Mouse (Mus musculus) heart, embryonic 11.5 days (tissue): Measurements from ENCODE around the gene Trcg1. TPM values are rescaled to one million over a fixed set of nuclear protein-coding genes. Genes with fewer than 3 reads are reported as not detected.

Source experiments
- ATAC-seq: fragments of 200-750 bp; cut with Nextera tagmentation; replicated peaks from 2 replicates; pipeline ENCODE4 v1.8.0; 2017; ENCODE audit warnings: moderate library complexity; ENCODE audit not compliant: insufficient number of reproducible peaks, low FRiP score, low TSS enrichment
- H3K27ac ChIP-seq: fragments of 300-500 bp; sonication (generic); 2 replicates; pipeline ENCODE4 v1.5.1; 2014; ENCODE audit warnings: mild to moderate bottlenecking, low read depth, low read length
- H3K27me3 ChIP-seq: fragments of 300-500 bp; sonication (generic); 2 replicates; pipeline ENCODE4 v1.6.1; 2014; ENCODE audit warnings: mild to moderate bottlenecking, low read length, mixed read lengths; ENCODE audit not compliant: control insufficient read depth, insufficient read depth
- H3K36me3 ChIP-seq: fragments of 300-500 bp; sonication (generic); 2 replicates; pipeline ENCODE4 v1.6.1; 2014; ENCODE audit warnings: mild to moderate bottlenecking, low read length, moderate library complexity, mixed read lengths; ENCODE audit not compliant: control insufficient read depth, insufficient read depth
- H3K4me1 ChIP-seq: fragments of 300-500 bp; sonication (generic); 2 replicates; pipeline ENCODE4 v1.6.1; 2014; ENCODE audit warnings: low read length; ENCODE audit not compliant: control insufficient read depth, insufficient read depth
- H3K4me2 ChIP-seq: fragments of 300-500 bp; sonication (generic); 2 replicates; pipeline ENCODE4 v1.6.1; 2014; ENCODE audit warnings: mild to moderate bottlenecking, moderate library complexity
- H3K4me3 ChIP-seq: fragments of 300-500 bp; sonication (generic); 2 replicates; pipeline ENCODE4 v1.5.1; 2014; ENCODE audit warnings: low read depth, low read length
- H3K9ac ChIP-seq: fragments of 300-500 bp; sonication (generic); 2 replicates; pipeline ENCODE4 v1.6.1; 2014; ENCODE audit warnings: mild to moderate bottlenecking, low read depth, low read length, moderate library complexity
- H3K9me3 ChIP-seq: fragments of 300-500 bp; sonication (generic); replicated peaks from 2 replicates; pipeline ENCODE4 v1.6.1; 2016; ENCODE audit warnings: low read length; ENCODE audit not compliant: control insufficient read depth
- WGBS: fragments of 180-500 bp; shearing (Covaris S2); extraction: QIAGEN DNeasy Blood & Tissue Kit; methylation state at CpG from one replicate; pipeline ENCODE4 v1.1.7; 2014; ENCODE audit not compliant: insufficient replicate concordance; 5-methylcytosine and 5-hydroxymethylcytosine counted together
- polyA plus RNA-seq: library from polyadenylated mRNA; unstranded; fragments of >200 nt; fragmentation: Nextera tagmentation; extraction: Ambion mirVana; gene quantifications from 2 replicates; pipeline ENCODE4 v1.2.1, GENCODE M21; 2014

Gene Trcg1
- polyA plus RNA-seq, 1 experiment from 2014 or later, result not detected

DNA sequence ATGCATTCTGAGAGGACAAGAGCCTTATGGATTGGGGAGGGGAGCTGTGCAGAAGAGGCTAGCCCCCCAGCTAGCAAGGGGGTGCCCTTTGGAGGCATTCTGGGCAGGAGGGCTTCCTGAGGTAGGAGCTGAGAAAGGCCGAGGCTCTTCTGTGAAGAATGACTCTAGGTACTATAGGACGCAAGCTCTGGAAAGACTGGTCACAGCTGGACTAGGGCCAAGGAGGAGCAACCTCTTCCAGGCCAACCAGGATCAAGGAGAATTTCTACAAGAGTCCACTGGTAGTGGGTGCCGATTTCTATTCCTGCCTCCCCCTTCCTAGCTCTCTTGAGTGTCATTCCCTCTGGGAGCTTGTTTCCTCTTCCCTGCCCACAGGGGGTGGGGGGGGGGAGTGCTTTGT, 46.3 kb downstream of the Trcg1 start:
- ATAC-seq, result no peak
- H3K9ac ChIP-seq, result no peak overlapping the region
- H3K4me1 ChIP-seq, result peaks cover 25% of the 10 kb centered on the region
- no peak overlapping the region for H3K27ac ChIP-seq
- H3K27me3 ChIP-seq, result no peaks in the 10 kb centered on the region
- H3K36me3 ChIP-seq, result no peaks in the 10 kb centered on the region
- no peaks in the 10 kb centered on the region for H3K9me3 ChIP-seq
- no peak overlapping the region for H3K4me2 ChIP-seq
- no peak overlapping the region for H3K4me3 ChIP-seq
- 55% methylated on average over 3 of the region's 3 CpGs for WGBS

DNA sequence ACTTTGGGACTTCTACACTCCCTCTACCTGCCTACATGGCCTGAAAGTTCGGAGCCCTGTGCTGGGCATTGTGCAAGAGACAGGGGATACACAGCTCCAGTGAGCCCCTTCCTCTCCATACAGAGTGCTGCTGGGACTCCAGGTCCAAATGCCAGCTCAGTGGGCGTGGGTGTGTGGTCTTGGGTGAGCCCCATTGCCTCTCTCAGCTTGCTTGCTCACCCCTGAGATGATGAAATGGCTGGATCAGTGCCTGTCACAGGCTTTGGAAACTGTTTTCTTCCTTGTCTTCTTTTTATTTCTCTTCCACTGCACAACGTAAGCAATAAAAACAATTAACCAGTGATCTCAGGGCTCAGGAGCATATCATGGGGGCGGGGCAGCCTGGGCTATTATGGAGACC, 47.0 kb downstream of the Trcg1 start:
- no peak for ATAC-seq
- Histone ChIP-seq H3K27ac (no peak overlapping the region), H3K4me3 (no peak overlapping the region), H3K9ac (no peak overlapping the region), H3K9me3 (no peaks in the 10 kb centered on the region), H3K27me3 (no peaks in the 10 kb centered on the region), H3K36me3 (no peaks in the 10 kb centered on the region), H3K4me1 (peaks cover 19% of the 10 kb centered on the region), H3K4me2 (no peak overlapping the region)
- 78% methylated on average over 4 of the region's 4 CpGs for WGBS

DNA sequence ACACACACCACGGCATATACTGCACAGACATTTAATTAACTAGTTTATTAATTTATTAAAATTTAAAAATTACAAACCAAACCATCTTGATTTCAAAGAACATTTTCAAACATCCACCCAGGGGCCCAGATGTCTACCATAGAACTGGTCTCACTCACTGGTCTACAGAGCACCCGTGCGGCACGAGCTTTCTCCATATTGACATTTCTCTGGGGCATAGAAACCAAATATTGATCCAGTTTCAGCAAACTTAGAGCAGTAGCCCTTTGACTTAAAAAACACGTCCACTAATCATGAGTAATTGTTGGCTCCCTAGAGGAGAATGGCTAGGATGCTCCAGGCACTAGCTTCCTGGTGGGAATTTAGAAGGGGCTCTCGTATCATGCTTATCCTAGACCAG, 50.8 kb downstream of the Trcg1 start:
- H3K4me1 ChIP-seq, result no peaks in the 10 kb centered on the region; the same call in 1 of the 2 replicates
- ATAC-seq, result no peak
- no peaks in the 10 kb centered on the region for H3K9me3 ChIP-seq
- H3K36me3 ChIP-seq, result no peaks in the 10 kb centered on the region
- no peak overlapping the region for H3K27ac ChIP-seq
- H3K27me3 ChIP-seq, result no peaks in the 10 kb centered on the region
- H3K4me3 ChIP-seq, result no peak overlapping the region
- WGBS, result 78% methylated on average over 6 of the region's 6 CpGs
- H3K9ac ChIP-seq, result no peak overlapping the region
- no peak overlapping the region for H3K4me2 ChIP-seq

DNA sequence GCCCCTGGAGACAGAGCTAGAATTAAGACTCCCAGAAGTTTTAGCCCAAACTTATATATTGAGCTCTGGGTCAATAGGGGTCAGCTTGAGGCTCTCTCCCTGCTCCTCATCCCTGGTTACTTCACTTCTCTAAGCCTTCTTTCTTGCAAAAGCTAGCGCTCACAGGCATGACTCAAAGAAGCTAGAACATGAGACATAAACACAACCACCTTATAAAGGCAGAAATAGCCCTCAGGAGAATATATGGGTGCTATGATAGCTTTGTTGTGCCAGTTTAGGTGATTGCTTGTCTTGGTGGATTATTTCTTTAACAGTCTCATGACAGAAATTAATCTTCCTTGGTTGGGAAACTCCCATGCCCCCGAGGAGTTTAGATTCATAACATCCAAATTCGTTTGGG, 58.5 kb downstream of the Trcg1 start:
- H3K36me3 ChIP-seq, result no peaks in the 10 kb centered on the region
- H3K9ac ChIP-seq, result no peak overlapping the region
- H3K27ac ChIP-seq, result no peak overlapping the region

DNA sequence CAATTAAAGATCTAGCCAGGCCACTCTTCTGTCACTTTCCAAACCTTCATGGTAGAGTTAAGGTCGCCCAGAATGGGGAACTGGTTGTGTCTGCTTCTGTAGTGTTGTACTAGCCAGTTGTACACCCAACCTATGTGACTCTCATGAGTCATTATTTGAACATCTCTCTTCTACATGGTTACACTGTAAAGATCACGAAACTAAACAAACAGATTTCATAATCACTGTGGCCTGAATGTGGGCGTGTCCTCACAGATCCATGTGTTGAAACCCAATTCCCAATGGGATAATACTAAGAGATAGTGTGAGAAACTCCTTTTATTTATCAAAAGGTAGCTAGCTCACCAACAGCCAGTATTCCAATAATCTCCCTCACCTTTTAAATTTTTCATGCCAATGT, 59.3 kb downstream of the Trcg1 start:
- Histone ChIP-seq H3K27ac (no peak overlapping the region), H3K9ac (no peak overlapping the region), H3K4me1 (no peaks in the 10 kb centered on the region; the same call in 1 of the 2 replicates), H3K36me3 (no peaks in the 10 kb centered on the region), H3K9me3 (no peaks in the 10 kb centered on the region), H3K27me3 (no peaks in the 10 kb centered on the region), H3K4me3 (no peak overlapping the region), H3K4me2 (no peak overlapping the region)
- 77% methylated on average over 3 of the region's 3 CpGs for WGBS
- no peak for ATAC-seq

More for the DNA sequence above, 58.5 kb downstream of the Trcg1 start:
- Histone ChIP-seq H3K4me2 (no peak overlapping the region), H3K4me3 (no peak overlapping the region), H3K4me1 (no peaks in the 10 kb centered on the region; the same call in 1 of the 2 replicates), H3K9me3 (no peaks in the 10 kb centered on the region), H3K27me3 (no peaks in the 10 kb centered on the region)
- ATAC-seq, result no peak
- 74% methylated on average over 3 of the region's 3 CpGs for WGBS

DNA sequence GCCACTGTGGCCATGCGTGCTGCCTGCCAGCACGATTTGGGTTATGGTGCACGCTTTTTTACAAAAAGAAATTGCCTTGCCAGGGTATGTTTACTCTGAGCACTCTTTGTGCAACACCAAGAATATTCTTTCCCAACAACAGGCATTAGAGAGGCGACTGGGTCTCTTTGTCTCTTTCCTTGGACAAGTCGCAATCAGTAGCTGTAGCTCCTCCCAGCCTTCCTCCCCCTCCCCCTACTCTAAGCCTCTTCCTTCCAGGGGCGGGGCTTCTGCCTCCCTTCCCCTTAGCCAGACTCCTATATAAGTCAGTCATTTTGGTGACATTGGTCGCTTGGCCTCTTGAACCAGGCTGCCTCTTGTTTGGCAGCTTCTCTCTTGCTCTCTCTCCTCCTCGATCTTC, 59.9 kb downstream of the Trcg1 start:
- no peaks in the 10 kb centered on the region; the same call in 1 of the 2 replicates for H3K4me1 ChIP-seq
- no peak overlapping the region for H3K9ac ChIP-seq
- no peaks in the 10 kb centered on the region for H3K9me3 ChIP-seq
- H3K4me3 ChIP-seq, result no peak overlapping the region
- no peaks in the 10 kb centered on the region for H3K27me3 ChIP-seq
- no peak overlapping the region for H3K4me2 ChIP-seq
- no peak overlapping the region for H3K27ac ChIP-seq
- H3K36me3 ChIP-seq, result no peaks in the 10 kb centered on the region
- no peak for ATAC-seq
- WGBS, result 69% methylated on average over 8 of the region's 8 CpGs

DNA sequence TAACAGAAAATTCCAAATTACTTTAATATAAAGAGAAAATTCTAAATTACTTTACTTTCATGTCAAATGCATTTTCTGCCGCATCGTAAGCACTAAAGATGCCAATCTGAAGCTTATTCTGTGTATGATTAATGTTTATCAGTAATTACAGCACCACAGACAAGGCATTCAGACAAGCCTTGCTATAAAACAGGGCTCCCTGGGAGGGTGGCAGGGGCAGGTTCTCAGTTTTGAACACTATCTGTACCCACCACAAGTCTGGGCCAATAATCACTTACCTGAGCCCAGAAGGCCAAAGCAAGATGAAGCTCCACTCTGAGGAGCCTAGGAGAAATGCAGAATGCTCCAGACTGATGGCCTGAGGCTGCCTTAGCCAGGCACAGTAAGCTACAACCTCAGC, 61.6 kb downstream of the Trcg1 start:
- H3K9ac ChIP-seq, result no peak overlapping the region
- H3K27ac ChIP-seq, result no peak overlapping the region
- no peak overlapping the region for H3K4me3 ChIP-seq
- H3K9me3 ChIP-seq, result no peaks in the 10 kb centered on the region
- no peak overlapping the region for H3K4me2 ChIP-seq
- 95% methylated on average over 2 of the region's 2 CpGs for WGBS
- H3K36me3 ChIP-seq, result no peaks in the 10 kb centered on the region
- no peaks in the 10 kb centered on the region; the same call in 1 of the 2 replicates for H3K4me1 ChIP-seq
- no peak for ATAC-seq
- H3K27me3 ChIP-seq, result no peaks in the 10 kb centered on the region

Other genes with a start within 250 kb of the Trcg1 start
- 21.9 and 22.0 TPM in 2 replicates for gene Ptpn9, start 241.6 kb upstream of the Trcg1 start, polyA plus RNA-seq
- 34.4 TPM in 2 replicates for gene Sin3a, start 164.5 kb upstream of the Trcg1 start, polyA plus RNA-seq
- 22.0 and 29.1 TPM in 2 replicates for gene Man2c1, start 105.9 kb upstream of the Trcg1 start, polyA plus RNA-seq
- gene Neil1, start 88.3 kb upstream of the Trcg1 start, polyA plus RNA-seq, result 4.4 and 6.0 TPM in 2 replicates
- 65.8 and 67.9 TPM in 2 replicates for gene Commd4, start 78.2 kb upstream of the Trcg1 start, polyA plus RNA-seq
- gene 1700017B05Rik, start 26.1 kb downstream of the Trcg1 start, polyA plus RNA-seq, result 15.5 and 16.2 TPM in 2 replicates
- gene Ppcdc, start 203.6 kb downstream of the Trcg1 start, polyA plus RNA-seq, result 18.7 and 21.8 TPM in 2 replicates
- 5.8 and 7.9 TPM in 2 replicates for gene Scamp5, start 231.5 kb downstream of the Trcg1 start, polyA plus RNA-seq